Mouse (Mus musculus) midbrain, postnatal 0 days (tissue): ENCODE measurements around the gene Ppp4r1. TPM values are rescaled to one million over a fixed set of nuclear protein-coding genes. Genes with fewer than 3 reads are reported as not detected.

ENCODE experiments used
- ATAC-seq: fragments of 200-750 bp; cut with Nextera tagmentation; 2 replicates; pipeline ENCODE4 v1.8.0; 2017; ENCODE audit warnings: moderate number of reproducible peaks, mild to moderate bottlenecking, moderate TSS enrichment, moderate library complexity; ENCODE audit not compliant: low FRiP score
- DNase-seq: peaks from one replicate; pipeline ENCODE4 v3.0.0-alpha.2; 2015; ENCODE audit warnings: low spot score
- H3K27ac ChIP-seq: fragments of 300-500 bp; sonication (generic); 2 replicates; pipeline ENCODE4 v1.5.1; 2014; ENCODE audit warnings: low read depth, mild to moderate bottlenecking, low read length, mixed read lengths
- H3K27me3 ChIP-seq: fragments of 300-500 bp; sonication (generic); 2 replicates; pipeline ENCODE4 v1.6.1; 2014; ENCODE audit warnings: low read length, control low read depth, mixed read lengths; ENCODE audit not compliant: insufficient read depth
- H3K36me3 ChIP-seq: fragments of 300-500 bp; sonication (generic); 2 replicates; pipeline ENCODE4 v1.6.1; 2014; ENCODE audit warnings: low read length, control low read depth, mixed read lengths; ENCODE audit not compliant: insufficient read depth
- H3K4me1 ChIP-seq: fragments of 300-500 bp; sonication (generic); 2 replicates; pipeline ENCODE4 v1.6.1; 2014; ENCODE audit warnings: mild to moderate bottlenecking, control low read depth, antibody characterized with exemption, low read length, mixed read lengths; ENCODE audit not compliant: insufficient read depth
- H3K4me2 ChIP-seq: fragments of 300-500 bp; sonication (generic); 2 replicates; pipeline ENCODE4 v1.6.1; 2014; ENCODE audit warnings: low read depth, mild to moderate bottlenecking, low read length, mixed read lengths; ENCODE audit not compliant: poor library complexity, severe bottlenecking
- H3K4me3 ChIP-seq: fragments of 300-500 bp; sonication (generic); 2 replicates; pipeline ENCODE4 v1.5.1; 2014; ENCODE audit warnings: low read depth, mild to moderate bottlenecking, low read length, moderate library complexity
- H3K9ac ChIP-seq: fragments of 300-500 bp; sonication (generic); replicated peaks from 2 replicates; pipeline ENCODE4 v1.6.1; 2014; ENCODE audit warnings: mild to moderate bottlenecking, low read length, moderate library complexity, mixed read lengths; ENCODE audit not compliant: poor library complexity, severe bottlenecking
- H3K9me3 ChIP-seq: fragments of 300-500 bp; sonication (generic); 2 replicates; pipeline ENCODE4 v1.6.1; 2016; ENCODE audit warnings: low read length, control low read depth
- CTCF ChIP-seq: IDR thresholded peaks from 2 replicates; pipeline ENCODE4 v1.5.1; 2016; ENCODE audit warnings: antibody characterized with exemption, mild to moderate bottlenecking
- WGBS: fragments of 180-500 bp; shearing (Covaris S2); extraction: QIAGEN DNeasy Blood & Tissue Kit; methylation state at CpG from one replicate; pipeline ENCODE4 v1.1.7; 2014; 5-methylcytosine and 5-hydroxymethylcytosine counted together
- polyA plus RNA-seq: library from polyadenylated mRNA; unstranded; fragments of >200 nt; fragmentation: Nextera tagmentation; extraction: Ambion mirVana; gene quantifications from 2 replicates; pipeline ENCODE4 v1.2.1, GENCODE M21; 2015
- total RNA-seq: library from RNA; depleted of rRNA; stranded (reverse); fragments of >200 nt; gene quantifications from 2 replicates; pipeline ENCODE4 v1.2.3, GENCODE M21; 2014

Gene Ppp4r1
- total and polyA plus RNA-seq, 2 experiments from 2014 or later: 28.6 to 45.6 TPM

DNA sequence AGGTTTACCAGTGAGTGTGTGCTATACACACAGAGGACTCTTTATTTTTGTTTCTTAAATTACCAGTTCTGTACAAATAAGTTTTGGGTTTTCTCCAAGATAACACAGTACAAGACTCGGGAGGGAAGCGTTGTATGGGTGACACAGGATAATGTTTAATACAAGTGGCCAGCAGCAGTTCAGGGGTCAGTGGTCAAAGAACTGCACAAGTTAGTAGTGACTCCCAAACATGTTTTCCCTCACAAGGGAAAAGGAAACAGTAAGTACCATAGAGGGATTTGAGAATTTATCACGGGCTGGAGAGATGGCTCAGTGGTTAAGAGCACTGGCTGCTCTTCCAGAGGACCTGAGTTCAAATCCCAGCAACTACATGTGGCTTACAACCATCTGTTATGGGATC, 51.5 kb downstream of the Ppp4r1 start:
- no peaks in the 10 kb centered on the region for H3K27me3 ChIP-seq
- 96% methylated on average over 3 of the region's 3 CpGs for WGBS
- H3K4me2 ChIP-seq: no peak overlapping the region
- no peaks in the 10 kb centered on the region for H3K9me3 ChIP-seq
- no peaks in the 10 kb centered on the region for H3K4me1 ChIP-seq
- no peak overlapping the region for H3K9ac ChIP-seq
- TF ChIP-seq CTCF: no peak
- peaks cover 68% of the 10 kb centered on the region for H3K36me3 ChIP-seq
- no peak for DNase-seq
- no peak for ATAC-seq
- no peak overlapping the region for H3K27ac ChIP-seq
- H3K4me3 ChIP-seq: no peak overlapping the region

DNA sequence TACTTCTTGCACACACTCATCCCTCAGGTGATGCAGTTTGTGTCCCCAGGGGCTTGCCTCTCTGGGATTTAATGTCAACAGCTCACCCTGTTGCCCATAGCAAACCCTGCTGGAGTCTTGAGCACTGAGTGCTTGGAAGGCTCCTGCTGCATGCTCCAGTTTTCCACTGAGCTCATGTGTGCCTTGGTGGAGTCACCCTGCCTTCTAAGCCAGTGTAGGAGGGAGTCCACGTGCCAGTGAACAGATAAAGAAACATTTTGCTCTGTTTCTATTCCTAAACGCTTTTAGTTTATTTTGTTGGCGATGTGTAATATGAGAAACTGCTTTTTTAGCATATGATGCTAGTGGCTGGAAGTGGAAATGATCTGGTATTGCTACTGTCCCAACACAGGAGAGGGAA, 54.4 kb downstream of the Ppp4r1 start:
- 96% methylated on average over 3 of the region's 3 CpGs for WGBS
- no peaks in the 10 kb centered on the region for H3K27me3 ChIP-seq
- no peak overlapping the region for H3K9ac ChIP-seq
- H3K9me3 ChIP-seq: no peaks in the 10 kb centered on the region
- no peak overlapping the region for H3K27ac ChIP-seq
- no peaks in the 10 kb centered on the region for H3K4me1 ChIP-seq
- ATAC-seq (no peak), DNase-seq (no peak)
- no peak for TF ChIP-seq CTCF
- peaks cover 68% of the 10 kb centered on the region for H3K36me3 ChIP-seq
- no peak overlapping the region for H3K4me3 ChIP-seq
- H3K4me2 ChIP-seq: no peak overlapping the region

DNA sequence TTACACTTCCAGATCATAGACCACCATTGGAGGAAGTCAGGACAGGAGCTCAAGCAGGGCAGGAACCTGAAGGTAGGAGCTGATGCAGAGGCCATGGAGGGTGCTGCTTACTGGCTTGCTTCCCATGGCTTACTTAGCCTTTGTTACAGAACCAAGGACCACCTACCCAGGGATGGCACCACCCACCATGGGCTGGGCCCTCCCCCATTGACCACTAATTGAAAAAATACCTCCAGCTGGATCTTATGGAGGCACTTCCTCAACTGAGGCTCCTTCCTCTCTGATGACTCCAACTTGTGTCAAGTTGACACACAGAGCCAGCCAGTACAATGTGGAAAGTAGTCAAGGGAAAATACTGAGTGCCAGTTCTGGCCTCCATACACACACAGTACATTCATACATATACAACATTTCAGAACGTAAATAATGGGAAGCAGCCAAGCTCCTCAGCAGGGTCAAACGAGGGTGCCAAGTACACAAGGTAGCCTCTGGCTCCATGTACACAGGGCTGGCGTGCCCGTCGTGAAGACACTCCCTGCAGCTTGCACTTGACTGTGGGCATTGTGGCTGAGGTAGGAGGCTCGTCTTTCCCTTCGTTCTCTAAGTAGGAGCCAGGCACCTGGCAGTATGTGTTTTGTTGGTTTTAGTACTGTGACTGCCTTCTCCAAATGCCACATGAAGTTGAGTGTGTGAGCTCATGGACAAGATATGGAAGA, 57.3 kb downstream of the Ppp4r1 start:
- Histone ChIP-seq H3K4me3 (no peak overlapping the region), H3K9me3 (no peaks in the 10 kb centered on the region), H3K4me2 (no peak overlapping the region), H3K4me1 (no peaks in the 10 kb centered on the region), H3K27me3 (no peaks in the 10 kb centered on the region), H3K36me3 (peaks cover 68% of the 10 kb centered on the region), H3K9ac (no peak overlapping the region), H3K27ac (no peak overlapping the region)
- ATAC-seq: no peak
- TF ChIP-seq CTCF: no peak
- 91% methylated on average over 7 of the region's 7 CpGs for WGBS
- DNase-seq: no peak

DNA sequence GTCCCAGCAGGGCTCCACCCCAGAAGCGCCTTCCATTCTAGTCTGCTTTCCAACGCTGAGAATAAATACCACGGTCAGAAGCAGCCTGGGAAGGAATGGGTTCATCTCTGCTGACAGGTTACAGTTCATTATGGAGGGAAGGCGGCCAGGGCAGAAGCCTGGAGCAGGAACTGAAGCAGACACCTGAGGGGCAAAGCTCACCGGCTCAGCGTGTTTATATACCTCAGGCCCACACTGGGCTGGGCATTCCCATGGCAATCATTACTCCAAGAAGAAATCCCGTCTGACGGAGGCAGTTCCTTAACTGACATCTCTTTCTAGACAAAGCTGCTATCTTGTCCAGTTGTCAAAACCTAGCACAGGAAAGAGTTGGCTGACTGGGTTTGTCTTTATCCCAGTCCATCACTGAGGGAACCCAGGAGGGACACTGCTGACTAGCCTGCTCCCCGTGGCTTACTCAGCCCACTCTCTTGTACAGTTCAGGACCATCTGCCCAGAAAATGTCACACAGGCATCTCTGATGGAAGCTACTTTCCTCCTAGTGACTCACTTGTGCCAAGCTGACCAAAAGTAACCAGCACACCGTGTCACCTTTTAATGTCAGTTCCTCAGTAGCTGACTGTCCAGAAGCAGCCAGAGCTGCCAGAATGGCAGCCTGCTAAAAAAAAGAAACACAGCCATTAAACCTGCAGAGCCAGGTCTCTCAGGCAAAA, 60.5 kb downstream of the Ppp4r1 start:
- H3K36me3 ChIP-seq: peaks cover 48% of the 10 kb centered on the region
- no peak for TF ChIP-seq CTCF

DNA sequence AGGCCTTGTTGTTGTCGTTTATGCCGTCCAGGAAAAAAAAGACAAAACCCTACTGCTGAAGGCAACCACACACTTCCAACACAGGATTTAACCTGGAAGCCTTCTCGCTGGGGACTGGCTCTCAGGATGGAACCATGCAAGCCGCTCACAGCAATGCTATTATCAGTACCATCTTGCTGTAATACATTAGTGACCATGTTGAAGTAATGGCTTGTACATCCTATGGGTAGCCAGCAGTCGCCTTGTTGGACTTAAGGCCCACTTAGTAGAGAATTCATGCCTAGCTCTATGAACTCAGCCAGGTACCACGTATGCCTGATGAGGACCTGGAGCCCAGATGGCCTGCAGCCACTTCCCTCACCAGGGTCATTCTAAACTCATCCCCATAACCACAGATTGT, 63.0 kb downstream of the Ppp4r1 start:
- H3K4me1 ChIP-seq: no peaks in the 10 kb centered on the region
- no peak overlapping the region for H3K9ac ChIP-seq
- H3K9me3 ChIP-seq: no peaks in the 10 kb centered on the region
- H3K27me3 ChIP-seq: no peaks in the 10 kb centered on the region
- no peak for TF ChIP-seq CTCF
- H3K4me3 ChIP-seq: no peak overlapping the region
- H3K4me2 ChIP-seq: no peak overlapping the region
- ATAC-seq (no peak), DNase-seq (no peak)
- peaks cover 45% of the 10 kb centered on the region for H3K36me3 ChIP-seq
- no peak overlapping the region for H3K27ac ChIP-seq
- WGBS: 89% methylated on average over 6 of the region's 6 CpGs

More for the DNA sequence above, 60.5 kb downstream of the Ppp4r1 start:
- Histone ChIP-seq H3K9me3 (no peaks in the 10 kb centered on the region), H3K4me1 (no peaks in the 10 kb centered on the region), H3K4me2 (no peak overlapping the region), H3K27me3 (no peaks in the 10 kb centered on the region), H3K27ac (no peak overlapping the region), H3K9ac (no peak overlapping the region), H3K4me3 (no peak overlapping the region)
- DNase-seq (no peak), ATAC-seq (no peak; the same call in 1 of the 2 replicates)
- WGBS: 82% methylated on average over 10 of the region's 10 CpGs
